ENCODE assay signal across 26 mouse cellular contexts in genomic region chr14:22048068-22048899, GRCm38 (mm10). TPM values are rescaled to one million over a fixed set of nuclear protein-coding genes. Genes with fewer than 3 reads are reported as not detected.
A peak's percentile ranks its signal among the peaks of the same experiment; 100 is the strongest.
DNase-seq lines count a peak whose midpoint lies in the region; ATAC-seq and TF ChIP-seq lines count a peak whose summit lies in the region.
"Had no signal": no experiment of that assay in that cellular context is flagged by ENCODE, and none has a peak within 500 bp of the region (broad histone marks: within the 10 kb centered on the region; RNA-seq: fewer than 3 reads in every experiment).

No protein-coding gene starts in this region.

- no peak overlapping the region for H3K4me3 ChIP-seq in lung, embryonic 14.5 days (ENCODE audit: low read depth, low read length)
- H3K4me3 ChIP-seq in limb, embryonic 14.5 days (replicated peaks; ENCODE audit: low read length), result no peak overlapping the region
- H3K4me3 ChIP-seq in stomach, embryonic 16.5 days (replicated peaks; ENCODE audit: low read length), result no peak overlapping the region
- no peak overlapping the region for H3K4me3 ChIP-seq in hindbrain, embryonic 16.5 days (ENCODE audit: low read length)
- H3K4me3 ChIP-seq: forebrain, embryonic 10.5 days; kidney, embryonic 15.5 days; lung, embryonic 15.5 days; midbrain, embryonic 10.5 days had no signal

- 41% methylated on average over 18 of the region's 18 CpGs for WGBS in lung, embryonic 14.5 days
- WGBS in limb, embryonic 14.5 days, result 19% methylated on average over 18 of the region's 18 CpGs
- WGBS in stomach, embryonic 16.5 days, result 66% methylated on average over 18 of the region's 18 CpGs
- WGBS in hindbrain, embryonic 16.5 days, result 90% methylated on average over 18 of the region's 18 CpGs

- no peak for ATAC-seq in lung, embryonic 14.5 days (ENCODE audit: insufficient read depth)
- ATAC-seq in limb, embryonic 14.5 days (ENCODE audit: low FRiP score, low read depth), result no peak
- ATAC-seq in stomach, embryonic 16.5 days (ENCODE audit: insufficient read depth, low FRiP score), result 0 out of 2 replicates have a peak, but pooled peaks have one; percentile 28
- ATAC-seq in hindbrain, embryonic 16.5 days, result no peak
- ATAC-seq: activated CD4-positive, CD25-positive, alpha-beta regulatory T cell, adult 4 months; CD4-positive, CD25-positive, alpha-beta regulatory T cell, adult 4 months; hindbrain, postnatal 0 days had no signal

- TF ChIP-seq CTCF in lung, embryonic 14.5 days (IDR thresholded peaks at IDR 0.05; ENCODE audit: low read depth), result no peak

- DNase-seq in embryo, embryonic 10.5 days (ENCODE audit: low spot score), result peak; percentile 32
- DNase-seq in embryo, embryonic 11 days, result no peak
- peak; percentile 60 for DNase-seq in lung, embryonic 14.5 days
- DNase-seq in lung, postnatal 4 days, result no peak
- DNase-seq in limb, embryonic 14.5 days (ENCODE audit: low spot score), result peak; percentile 10
- no peak for DNase-seq in left cerebral cortex, adult 8-10 months (ENCODE audit: low spot score in 2 of 2)
- DNase-seq: adrenal gland, postnatal 10 days; cerebellum, adult 9-11 months; gastrocnemius, postnatal 10 days; heart, adult 11 months; kidney, postnatal 4 days; layer of hippocampus, adult 9-11 months; retina, postnatal 1 day; thymus, postnatal 36 days had no signal

- H3K9me3 ChIP-seq in lung, embryonic 14.5 days (ENCODE audit: low read depth, low read length), result no peaks in the 10 kb centered on the region
- H3K9me3 ChIP-seq in limb, embryonic 14.5 days (ENCODE audit: control insufficient read depth, low read length), result no peaks in the 10 kb centered on the region
- H3K9me3 ChIP-seq in stomach, embryonic 16.5 days (replicated peaks; ENCODE audit: control insufficient read depth, low read length), result no peaks in the 10 kb centered on the region
- H3K9me3 ChIP-seq in hindbrain, embryonic 16.5 days (ENCODE audit: control insufficient read depth, low read length), result no peaks in the 10 kb centered on the region
- H3K9me3 ChIP-seq: forebrain, embryonic 10.5 days; kidney, embryonic 15.5 days; lung, embryonic 15.5 days; midbrain, embryonic 10.5 days had no signal

- no peaks in the 10 kb centered on the region for H3K36me3 ChIP-seq in lung, embryonic 14.5 days (ENCODE audit: insufficient read depth)
- H3K36me3 ChIP-seq in limb, embryonic 14.5 days (ENCODE audit: control insufficient read depth, insufficient read depth, low read length), result no peaks in the 10 kb centered on the region
- no peaks in the 10 kb centered on the region for H3K36me3 ChIP-seq in stomach, embryonic 16.5 days (ENCODE audit: control insufficient read depth, insufficient read depth, low read length)
- no peaks in the 10 kb centered on the region for H3K36me3 ChIP-seq in hindbrain, embryonic 16.5 days (ENCODE audit: control insufficient read depth, insufficient read depth, low read length)
- H3K36me3 ChIP-seq: forebrain, embryonic 10.5 days; kidney, embryonic 15.5 days; lung, embryonic 15.5 days; midbrain, embryonic 10.5 days had no signal

- H3K9ac ChIP-seq in lung, embryonic 14.5 days, result no peak overlapping the region
- H3K9ac ChIP-seq in limb, embryonic 14.5 days (ENCODE audit: low read depth, low read length, severe bottlenecking), result no peak overlapping the region
- no peak overlapping the region for H3K9ac ChIP-seq in stomach, embryonic 16.5 days (ENCODE audit: low read length)
- H3K9ac ChIP-seq in hindbrain, embryonic 16.5 days (ENCODE audit: low read depth, low read length), result no peak overlapping the region
- H3K9ac ChIP-seq: kidney, embryonic 15.5 days; lung, embryonic 15.5 days had no signal

- H3K27me3 ChIP-seq in lung, embryonic 14.5 days (ENCODE audit: insufficient read depth, low read length), result no peaks in the 10 kb centered on the region
- no peaks in the 10 kb centered on the region for H3K27me3 ChIP-seq in limb, embryonic 14.5 days (ENCODE audit: control insufficient read depth, insufficient read depth, low read length)
- no peaks in the 10 kb centered on the region for H3K27me3 ChIP-seq in stomach, embryonic 16.5 days (ENCODE audit: control insufficient read depth, insufficient read depth, low read length)
- H3K27me3 ChIP-seq in hindbrain, embryonic 16.5 days (replicated peaks; ENCODE audit: control insufficient read depth, insufficient read depth, low read length), result no peaks in the 10 kb centered on the region

- H3K27ac ChIP-seq in lung, embryonic 14.5 days (ENCODE audit: low read depth), result no peak overlapping the region
- H3K27ac ChIP-seq in limb, embryonic 14.5 days (replicated peaks; ENCODE audit: low read depth, low read length), result no peak overlapping the region
- no peak overlapping the region for H3K27ac ChIP-seq in stomach, embryonic 16.5 days (ENCODE audit: low read length)
- no peak overlapping the region for H3K27ac ChIP-seq in hindbrain, embryonic 16.5 days (ENCODE audit: low read depth, low read length)
- H3K27ac ChIP-seq: forebrain, embryonic 10.5 days; hindbrain, postnatal 0 days; kidney, embryonic 15.5 days; lung, embryonic 15.5 days; macrophage; midbrain, embryonic 10.5 days had no signal

- H3K4me2 ChIP-seq in lung, embryonic 14.5 days, result no peak overlapping the region
- H3K4me2 ChIP-seq in limb, embryonic 14.5 days (replicated peaks; ENCODE audit: low read depth, low read length, severe bottlenecking), result no peak overlapping the region
- no peak overlapping the region for H3K4me2 ChIP-seq in stomach, embryonic 16.5 days (ENCODE audit: low read depth, low read length)
- no peak overlapping the region for H3K4me2 ChIP-seq in hindbrain, embryonic 16.5 days (ENCODE audit: low read length)
- H3K4me2 ChIP-seq: kidney, embryonic 15.5 days; lung, embryonic 15.5 days had no signal

- peaks cover 16% of the 10 kb centered on the region for H3K4me1 ChIP-seq in lung, embryonic 14.5 days (ENCODE audit: insufficient read depth)
- H3K4me1 ChIP-seq in limb, embryonic 14.5 days (ENCODE audit: control insufficient read depth, insufficient read depth, low read length), result peaks cover 13% of the 10 kb centered on the region
- H3K4me1 ChIP-seq in stomach, embryonic 16.5 days (ENCODE audit: control insufficient read depth, insufficient read depth, low read length), result peaks cover 8% of the 10 kb centered on the region; the same call in 1 of the 2 replicates
- H3K4me1 ChIP-seq in hindbrain, embryonic 16.5 days (ENCODE audit: control insufficient read depth, insufficient read depth, low read depth, low read length), result no peaks in the 10 kb centered on the region

- no peak for TF ChIP-seq POLR2A in limb, embryonic 14.5 days (IDR thresholded peaks at IDR 0.05; ENCODE audit: borderline replicate concordance, extremely low read depth, insufficient read depth, insufficient read length)

RNA-seq across cellular contexts. Expression of gene Lrmda, which starts 28.8 kb away (rescaled TPM):
- 0.35 and 1.1 TPM in 2 replicates for polyA plus RNA-seq in lung, embryonic 14.5 days (2014; fragmentation: Nextera tagmentation; extraction: Ambion mirVana)
- 0.08 and 0.13 TPM in 2 replicates for polyA plus RNA-seq in limb, embryonic 14.5 days (2012; rRNA removed)
- 0.35 and 0.72 TPM in 2 replicates for polyA plus RNA-seq in limb, embryonic 14.5 days (2014; fragmentation: Nextera tagmentation; extraction: Ambion mirVana)
- polyA plus RNA-seq in stomach, embryonic 16.5 days (2015; fragmentation: Nextera tagmentation; extraction: Ambion mirVana), result 0.86 and 0.94 TPM in 2 replicates
- polyA plus RNA-seq in hindbrain, embryonic 16.5 days (2015; fragmentation: Nextera tagmentation; extraction: Ambion mirVana), result 0.30 and 0.80 TPM in 2 replicates
- total RNA-seq in left cerebral cortex, adult 8-10 months (2022), result 1 to 10 TPM; 1.2 to 2.4 (median 1.3) TPM
- total RNA-seq: midbrain, postnatal 0 days had no signal
- polyA plus RNA-seq: activated CD4-positive, CD25-positive, alpha-beta regulatory T cell, adult 4 months; CD4-positive, CD25-positive, alpha-beta regulatory T cell, adult 4 months; small intestine, adult 2 months had no signal

RNA-seq across cellular contexts. Expression of gene Zfp503, which starts 58.9 kb away (rescaled TPM):
- polyA plus RNA-seq in lung, embryonic 14.5 days (2014; fragmentation: Nextera tagmentation; extraction: Ambion mirVana), result 20.4 and 22.0 TPM in 2 replicates
- polyA plus RNA-seq in limb, embryonic 14.5 days (2012; rRNA removed), result 45.1 and 73.1 TPM in 2 replicates
- 15.3 and 17.6 TPM in 2 replicates for polyA plus RNA-seq in limb, embryonic 14.5 days (2014; fragmentation: Nextera tagmentation; extraction: Ambion mirVana)
- polyA plus RNA-seq in stomach, embryonic 16.5 days (2015; fragmentation: Nextera tagmentation; extraction: Ambion mirVana), result 7.1 and 10.1 TPM in 2 replicates
- 8.0 and 9.9 TPM in 2 replicates for polyA plus RNA-seq in hindbrain, embryonic 16.5 days (2015; fragmentation: Nextera tagmentation; extraction: Ambion mirVana)
- 1 to 10 TPM; 3.7 to 6.1 (median 5.1) TPM for total RNA-seq in left cerebral cortex, adult 8-10 months (2022)
- polyA plus RNA-seq: activated CD4-positive, CD25-positive, alpha-beta regulatory T cell, adult 4 months; CD4-positive, CD25-positive, alpha-beta regulatory T cell, adult 4 months had no signal

Comparison
In these comparisons a context has a peak if more than half of its experiments do, and no peak if none do; other contexts are left out.
1. DNase-seq: peak in embryo, embryonic 10.5 days (single experiment), lung, embryonic 14.5 days (single experiment) and limb, embryonic 14.5 days (single experiment); none in embryo, embryonic 11 days (single experiment), lung, postnatal 4 days (0 of 2) and left cerebral cortex, adult 8-10 months (0 of 2).